Mouse (Mus musculus) left cerebral cortex, adult 8-10 months (tissue): ENCODE measurements at regions not wholly inside any gene's neighbourhood (a gene's known extent, or its start where the extent isn't known, plus 50 kb on each side); places are given as distances from the start of the nearest gene placed in this dataset.

Experiments
- DNase-seq, 2 experiments: peaks; one replicate each; pipeline ENCODE4 v3.0.0; 2022; ENCODE audit warnings: low spot score in 2 of 2

DNA sequence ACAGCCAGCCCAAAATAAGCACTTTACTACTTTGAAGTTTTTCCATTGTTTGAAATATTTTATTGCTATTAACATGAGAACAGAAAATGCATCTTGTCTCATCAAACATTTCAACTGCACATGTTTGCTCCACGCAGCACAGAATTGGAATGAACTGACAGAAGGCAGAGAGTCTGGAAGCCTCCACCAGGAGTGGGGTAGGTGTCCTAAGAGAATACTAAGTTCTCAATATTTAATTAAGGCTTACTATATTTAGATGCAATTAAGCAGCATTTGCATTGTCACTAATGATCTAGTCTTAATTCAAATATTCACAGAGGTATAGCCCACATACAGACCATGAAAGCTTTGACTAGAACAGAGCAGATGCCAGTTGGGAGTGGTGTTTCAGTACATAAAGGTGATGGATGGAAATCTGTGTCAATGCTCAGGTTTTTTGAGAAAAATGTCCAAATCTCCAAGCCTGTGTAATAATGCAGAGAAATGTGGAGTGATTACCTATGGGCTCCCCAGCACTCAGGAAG lies 491.2 kb downstream of the Tm4sf1 start:
- DNase-seq, result no peak

GRCm38 (mm10) chr3:56793054-56793453 lies 508.7 kb downstream of the Tm4sf1 start:
- DNase-seq, result no peak

GRCm38 (mm10) chr3:56789155-56789554 lies 512.6 kb downstream of the Tm4sf1 start:
- DNase-seq, result no peak

DNA sequence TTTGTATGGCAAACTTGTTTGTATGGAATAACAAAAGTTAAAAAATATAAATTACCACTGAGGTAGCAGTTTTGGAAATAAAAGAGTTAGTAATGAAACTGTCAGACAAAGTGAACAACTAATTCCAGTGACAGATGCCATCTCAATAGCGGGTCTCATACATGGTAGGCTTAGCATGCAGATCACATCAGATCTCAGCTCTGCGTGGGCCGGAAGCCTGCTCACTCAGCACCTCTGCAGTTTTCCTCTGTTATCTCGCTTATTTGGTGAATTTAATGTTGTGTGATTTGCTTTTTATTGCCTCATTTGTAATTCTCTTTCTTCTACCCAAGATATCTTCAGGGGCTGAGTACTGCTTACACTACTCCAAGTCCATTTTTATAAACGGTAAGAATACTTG lies 527.9 kb downstream of the Tm4sf1 start:
- DNase-seq, result no peak

DNA sequence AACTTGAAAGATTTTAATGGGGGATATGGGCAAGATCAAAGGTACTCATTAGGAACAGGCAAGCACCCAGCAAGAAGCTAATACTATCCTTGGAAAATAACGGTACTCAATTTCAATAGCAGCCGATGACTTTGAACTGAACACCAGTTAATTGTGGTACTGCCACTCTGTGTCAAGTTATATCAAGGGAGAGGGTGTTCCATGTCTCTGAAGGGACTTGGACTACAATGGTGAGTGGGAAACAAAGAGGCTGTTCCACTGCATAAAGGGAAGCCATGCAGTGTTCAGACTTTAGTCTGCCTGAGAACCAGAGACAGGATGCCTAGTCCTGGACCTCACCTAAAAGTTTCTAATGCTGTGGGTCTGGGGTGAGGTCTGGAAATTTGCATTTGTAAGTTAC lies 531.6 kb downstream of the Tm4sf1 start:
- no peak for DNase-seq

GRCm38 (mm10) chr3:56767133-56767532 lies 534.7 kb downstream of the Tm4sf1 start:
- no peak for DNase-seq

DNA sequence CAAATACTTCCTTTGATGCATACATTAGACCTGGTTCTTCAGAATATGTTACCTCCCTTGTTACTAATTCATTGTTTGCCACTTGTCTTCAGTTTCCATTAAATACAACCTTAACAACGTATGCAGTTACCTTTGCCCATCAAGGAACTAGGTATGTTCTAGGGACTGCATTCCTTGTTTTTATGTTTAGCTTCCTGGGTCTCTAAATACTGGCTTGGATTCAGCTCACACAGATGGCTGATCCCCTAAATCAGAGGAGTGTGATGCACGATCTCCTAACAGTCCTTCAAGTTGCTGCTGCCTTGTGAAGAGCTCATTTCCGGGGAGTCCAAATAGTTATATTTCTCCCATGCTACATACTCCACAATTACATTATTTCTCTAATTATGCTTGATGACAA lies 537.5 kb downstream of the Tm4sf1 start:
- no peak for DNase-seq

GRCm38 (mm10) chr3:56763896-56764295 lies 537.9 kb downstream of the Tm4sf1 start:
- DNase-seq, result no peak

GRCm38 (mm10) chr3:56753654-56754053 lies 548.1 kb downstream of the Tm4sf1 start:
- DNase-seq, result no peak

DNA sequence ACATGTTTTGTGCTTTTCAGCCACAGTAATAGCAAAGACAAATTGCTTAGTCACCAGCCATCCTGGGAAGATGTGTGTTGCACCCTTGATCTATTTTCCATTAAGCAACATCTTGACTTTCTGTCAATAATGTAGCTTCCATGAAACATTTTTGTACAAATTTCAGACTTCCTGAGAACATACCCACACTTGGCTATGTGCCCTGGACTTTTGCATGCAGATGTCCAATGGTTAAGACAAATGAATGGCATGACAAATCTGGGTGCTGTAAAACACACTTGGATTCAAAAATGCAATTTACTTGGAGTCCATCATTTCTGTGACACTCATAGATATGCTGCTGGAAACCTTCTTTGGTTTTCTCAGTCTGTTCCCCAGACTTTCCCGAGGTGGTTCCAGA lies 549.9 kb downstream of the Tm4sf1 start:
- DNase-seq, result no peak

DNA sequence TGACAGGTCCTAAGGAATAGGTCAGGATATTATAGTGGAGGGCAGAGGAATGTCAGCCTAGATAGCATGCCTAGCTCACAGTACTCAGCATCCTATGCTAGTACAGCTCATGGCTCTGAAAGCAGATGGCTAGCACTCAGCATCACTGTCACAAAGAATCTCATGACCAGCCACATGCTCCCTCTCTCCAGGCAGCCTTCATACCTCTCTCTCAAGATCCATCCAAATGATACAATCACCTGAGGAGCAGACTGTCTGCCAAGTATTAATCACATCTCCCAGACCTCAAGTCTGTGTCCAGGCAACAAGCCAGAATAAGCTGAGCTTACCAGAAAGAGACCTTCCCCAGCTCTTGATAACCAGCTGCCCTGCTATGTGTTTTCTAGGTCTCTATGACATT lies 557.4 kb upstream of the Nbea start:
- no peak for DNase-seq

GRCm38 (mm10) chr3:56739451-56739850 lies 556.0 kb upstream of the Nbea start:
- no peak for DNase-seq

- peak in 1 of 2 experiments; percentile 8 for DNase-seq
These were observed 547.3 kb upstream of the Nbea start for GRCm38 (mm10) chr3:56730849-56731248.

GRCm38 (mm10) chr3:56724991-56725390 lies 541.5 kb upstream of the Nbea start:
- DNase-seq, result no peak

DNA sequence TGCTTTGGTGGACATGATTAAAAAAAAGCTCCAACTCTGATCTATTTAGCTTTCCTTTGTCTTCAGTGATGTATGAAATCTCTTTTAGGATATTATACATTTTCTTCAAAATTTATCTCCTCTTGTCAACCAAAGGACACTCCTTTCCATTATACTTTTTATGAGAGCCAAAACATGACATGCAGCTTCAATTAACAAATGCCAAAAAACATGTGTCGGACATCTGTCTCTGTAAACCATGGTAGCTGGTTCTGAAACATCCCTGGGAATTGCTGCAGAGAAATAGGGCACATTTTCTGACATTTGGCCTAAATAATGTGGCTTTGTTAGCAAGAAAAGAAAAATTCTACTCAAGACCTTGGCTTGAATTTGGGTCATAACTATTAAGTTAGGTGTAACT lies 524.8 kb upstream of the Nbea start:
- no peak for DNase-seq

- DNase-seq, result no peak
These were observed 523.8 kb upstream of the Nbea start for GRCm38 (mm10) chr3:56707312-56707711.

- no peak for DNase-seq
These were observed 522.5 kb upstream of the Nbea start for GRCm38 (mm10) chr3:56706038-56706437.

DNA sequence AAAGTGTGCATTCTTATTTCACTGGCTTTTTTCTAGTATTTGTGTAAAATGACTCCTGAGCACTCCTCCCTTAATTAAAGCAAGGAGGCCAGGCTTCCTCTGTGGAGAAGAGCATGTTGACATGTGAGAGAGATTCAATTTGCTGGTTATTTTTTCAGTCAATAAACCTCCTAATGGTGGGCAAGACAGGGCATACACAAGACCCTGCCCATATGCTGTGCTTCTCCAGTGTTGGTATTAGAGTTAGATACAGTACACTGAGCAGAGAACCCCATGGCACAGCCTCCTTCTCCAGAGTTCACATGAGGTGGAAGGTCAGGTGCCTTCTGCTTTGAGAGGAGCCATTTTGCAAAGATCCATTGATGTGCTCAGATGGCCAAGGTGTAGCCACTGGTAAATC lies 515.4 kb upstream of the Nbea start:
- no peak for DNase-seq

- peak; percentile 14 to 49 for DNase-seq
These were observed 514.7 kb upstream of the Nbea start for GRCm38 (mm10) chr3:56698248-56698647.

- no peak for DNase-seq
These were observed 497.5 kb upstream of the Nbea start for GRCm38 (mm10) chr3:56681031-56681430.

- DNase-seq, result no peak
These were observed 485.3 kb upstream of the Nbea start for GRCm38 (mm10) chr3:56668829-56669228.

GRCm38 (mm10) chr3:56660594-56660993 lies 477.1 kb upstream of the Nbea start:
- DNase-seq, result no peak

DNA sequence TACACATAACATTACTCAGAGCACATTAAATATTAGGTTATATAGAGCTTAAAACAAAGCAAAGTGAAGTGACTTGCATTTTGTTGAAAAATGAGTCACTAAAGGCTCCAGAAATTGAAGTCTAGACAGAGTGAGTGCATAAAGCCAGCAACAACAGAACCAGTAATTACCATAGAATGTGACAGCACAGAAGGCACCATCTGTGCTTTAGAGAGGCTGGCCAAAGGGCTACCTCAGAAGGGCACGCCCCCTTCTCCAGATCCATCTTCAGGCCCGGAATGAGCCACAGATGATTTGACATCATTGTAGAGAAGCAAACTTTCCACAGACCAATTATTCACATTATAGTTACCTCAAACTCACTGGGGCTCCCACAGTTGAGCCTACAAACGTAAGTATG lies 463.8 kb upstream of the Nbea start:
- DNase-seq, result no peak
